ENCODE assay signal across 25 mouse cellular contexts in the genomic region with DNA sequence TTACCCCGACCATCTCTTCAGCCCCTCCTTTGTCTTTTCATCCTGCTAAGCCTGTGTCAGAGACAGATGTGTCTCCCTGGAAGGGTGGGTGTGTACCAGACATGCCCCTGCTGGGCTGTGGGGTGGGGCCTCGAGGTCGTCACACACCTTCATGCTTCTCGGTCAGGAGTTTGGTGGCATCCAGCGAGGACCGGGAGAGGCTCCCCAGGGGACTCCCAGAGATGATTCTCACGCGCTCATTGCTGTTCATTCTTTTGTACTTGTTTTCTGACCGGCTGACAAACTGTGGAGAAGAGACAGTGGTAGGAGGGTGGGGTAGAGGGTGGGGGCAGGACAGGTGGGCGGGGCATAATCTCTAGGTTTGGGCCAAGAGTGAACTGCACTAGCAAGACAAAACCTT. TPM values are rescaled to one million over a fixed set of nuclear protein-coding genes. Genes with fewer than 3 reads are reported as not detected.
DNase-seq lines count a peak whose midpoint lies in the region; ATAC-seq and TF ChIP-seq lines count a peak whose summit lies in the region.
"Had no signal": no experiment of that assay in that cellular context is flagged by ENCODE, and none has a peak within 500 bp of the region (broad histone marks: within the 10 kb centered on the region; RNA-seq: fewer than 3 reads in every experiment).

No protein-coding gene starts in this region.

- no peaks in the 10 kb centered on the region for H3K36me3 ChIP-seq in heart, embryonic 10.5 days
- H3K36me3 ChIP-seq in E14TG2a.4 (ENCODE audit: insufficient read depth, low read length) = no peaks in the 10 kb centered on the region
- peaks cover 59% of the 10 kb centered on the region for H3K36me3 ChIP-seq in thymus, adult 2 months (ENCODE audit: control insufficient read depth, insufficient read depth, low read length)
- H3K36me3 ChIP-seq: forebrain, embryonic 10.5 days; heart, embryonic 13.5 days had no signal

- H3K4me3 ChIP-seq in heart, embryonic 10.5 days = no peak overlapping the region
- 0 out of 2 replicates have a peak overlapping the region, but pooled peaks have one; percentile 21 for H3K4me3 ChIP-seq in E14TG2a.4 (replicated peaks; ENCODE audit: low read length)
- H3K4me3 ChIP-seq in thymus, adult 2 months (ENCODE audit: control insufficient read depth, insufficient read depth, low read length) = no peak overlapping the region
- H3K4me3 ChIP-seq: forebrain, embryonic 10.5 days; heart, embryonic 13.5 days had no signal

- H3K4me1 ChIP-seq in heart, embryonic 10.5 days = peaks cover 7% of the 10 kb centered on the region; the same call in 1 of the 2 replicates
- peaks cover 52% of the 10 kb centered on the region for H3K4me1 ChIP-seq in E14TG2a.4 (replicated peaks; ENCODE audit: low read depth, low read length)
- H3K4me1 ChIP-seq in thymus, adult 2 months (replicated peaks; ENCODE audit: control insufficient read depth, insufficient read depth, low read length) = peaks cover 5% of the 10 kb centered on the region
- H3K4me1 ChIP-seq: forebrain, embryonic 10.5 days had no signal

- WGBS in heart, embryonic 10.5 days = 61% methylated on average over 10 of the region's 10 CpGs
- 83% methylated on average over 10 of the region's 10 CpGs for WGBS in thymus, adult 2 months

- H3K9me3 ChIP-seq in heart, embryonic 10.5 days = no peaks in the 10 kb centered on the region
- H3K9me3 ChIP-seq in E14TG2a.4 (ENCODE audit: low read length) = peaks cover 8% of the 10 kb centered on the region
- H3K9me3 ChIP-seq: forebrain, embryonic 10.5 days had no signal

- no peak for ATAC-seq in megakaryocyte progenitor cell, adult 5-6 weeks (replicated peaks; ENCODE audit: poor library complexity)
- ATAC-seq: forebrain, embryonic 14.5 days; hindbrain, postnatal 0 days; inflammation-experienced regulatory T-cells, adult 6 months; intestine, embryonic 16.5 days had no signal

- peak; percentile 82 for DNase-seq in heart, adult 11 months
- no peak for DNase-seq in heart, embryonic 10.5 days (ENCODE audit: low spot score)
- DNase-seq in ES-CJ7 (ENCODE audit: low read depth, low spot score) (peak; percentile 69), ZHBTc4 (ENCODE audit: low read depth, low spot score) (peak; percentile 87)
- no peak for DNase-seq in thymus, adult 2 months
- DNase-seq: adrenal gland, postnatal 10 days; adrenal gland, postnatal 36 days; B cell, adult 2 months; cerebellum, adult 18-20 months; cerebellum, adult 9-10 months; cerebellum, postnatal 14 days; gastrocnemius, postnatal 10 days; heart, adult 18-20 months; heart, postnatal 14 days; heart, postnatal 4 days had no signal

- TF ChIP-seq POLR2A in thymus, adult 2 months (IDR thresholded peaks at IDR 0.05; ENCODE audit: control insufficient read depth, extremely low read depth, insufficient read depth, low read length, poor library complexity) = no peak

- H3K27ac ChIP-seq in heart, embryonic 10.5 days = no peak overlapping the region
- no peak overlapping the region for H3K27ac ChIP-seq in thymus, adult 2 months (ENCODE audit: control insufficient read depth, insufficient read depth, low read length)
- H3K27ac ChIP-seq: forebrain, embryonic 10.5 days; heart, embryonic 13.5 days; hindbrain, embryonic 14.5 days; hindbrain, postnatal 0 days had no signal

- H3K27me3 ChIP-seq in heart, embryonic 10.5 days (ENCODE audit: insufficient read depth, poor library complexity, severe bottlenecking) = peaks cover 7% of the 10 kb centered on the region; the same call in 1 of the 2 replicates
- peaks cover 26% of the 10 kb centered on the region for H3K27me3 ChIP-seq in E14TG2a.4 (ENCODE audit: insufficient read depth, low read length)
- no peaks in the 10 kb centered on the region; the same call in 1 of the 2 replicates for H3K27me3 ChIP-seq in thymus, adult 2 months (ENCODE audit: control insufficient read depth, insufficient read depth, low read length)
- H3K27me3 ChIP-seq: CH12.LX; heart, embryonic 13.5 days had no signal

- no peak for TF ChIP-seq CTCF in E14TG2a.4 (conservative IDR thresholded peaks at IDR 0.05; ENCODE audit: low read length)
- TF ChIP-seq CTCF in thymus, adult 2 months (IDR thresholded peaks at IDR 0.05; ENCODE audit: borderline replicate concordance, control insufficient read depth, extremely low read depth, insufficient read depth, low read length, poor library complexity) = no peak

RNA-seq across cellular contexts. Expression of a gene that starts 49.9 kb away (rescaled TPM):
- 12.5 and 17.6 TPM in 2 replicates for polyA plus RNA-seq in heart, embryonic 10.5 days (2016; fragmentation: Nextera tagmentation; extraction: Ambion mirVana)
- 45.4 and 50.2 TPM in 2 replicates for total RNA-seq in megakaryocyte progenitor cell, adult 5-6 weeks (2015)
- total RNA-seq in megakaryocyte progenitor cell, adult 5-6 weeks (2017) = 33.6 and 33.9 TPM in 2 replicates
- 68.1 and 69.0 TPM in 2 replicates for polyA plus RNA-seq in thymus, adult 2 months (2012; rRNA removed)

Comparison
In these comparisons a context has a peak if more than half of its experiments do, and no peak if none do; other contexts are left out.
1. DNase-seq: peak in heart, adult 11 months (single experiment), ES-CJ7 (single experiment) and ZHBTc4 (single experiment); none in heart, embryonic 10.5 days (single experiment) and thymus, adult 2 months (single experiment).